Mouse (Mus musculus) hematopoietic multipotent progenitor cell, adult 10-12 weeks (in vitro differentiated cells): ENCODE measurements around the gene Cdk5r1. TPM values are rescaled to one million over a fixed set of nuclear protein-coding genes. Genes with fewer than 3 reads are reported as not detected.

Source experiments
- polyA plus RNA-seq: library from polyadenylated mRNA; stranded (reverse); fragments of >175 nt; gene quantifications from 2 replicates; pipeline ENCODE4 v1.2.3, GENCODE M21; 2012; ENCODE audit warnings: low replicate concordance

The Cdk5r1 gene
- 15.6 and 61.2 TPM in 2 replicates for polyA plus RNA-seq

GRCm38 (mm10) chr11:80476222-80477189 lies at the start of gene Cdk5r1:
TSS of gene Cdk5r1 (plus strand) at chr11:80477023.

GRCm38 (mm10) chr11:80428381-80429008 lies 48.3 kb upstream of the Cdk5r1 start, which contains the start of gene Psmd11:
TSS of gene Psmd11 (plus strand) at chr11:80428615.

Other genes with a start within 250 kb of the Cdk5r1 start
- 0.16 and 0.97 TPM in 2 replicates for gene Rhbdl3, start 176.1 kb upstream of the Cdk5r1 start, polyA plus RNA-seq
- gene 5730455P16Rik, start 99.0 kb upstream of the Cdk5r1 start, polyA plus RNA-seq, result 3.6 and 7.3 TPM in 2 replicates
- gene Zfp207, start 93.7 kb upstream of the Cdk5r1 start, polyA plus RNA-seq, result 12.6 and 59.3 TPM in 2 replicates
- gene Psmd11, start 48.4 kb upstream of the Cdk5r1 start, polyA plus RNA-seq, result 26.4 and 46.9 TPM in 2 replicates